In genomic region chr11:95142980-95143575, GRCm38 (mm10) we compare ENCODE assay signal across 9 mouse cellular contexts. TPM values are rescaled to one million over a fixed set of nuclear protein-coding genes. Genes with fewer than 3 reads are reported as not detected.
DNase-seq lines count a peak whose midpoint lies in the region; ATAC-seq and TF ChIP-seq lines count a peak whose summit lies in the region.
"Had no signal": no experiment of that assay in that cellular context is flagged by ENCODE, and none has a peak within 500 bp of the region (broad histone marks: within the 10 kb centered on the region; RNA-seq: fewer than 3 reads in every experiment).

No protein-coding gene starts in this region.

- H3K36me3 ChIP-seq in intestine, postnatal 0 days (ENCODE audit: control insufficient read depth, insufficient read depth): no peaks in the 10 kb centered on the region
- H3K36me3 ChIP-seq in midbrain, embryonic 12.5 days: no peaks in the 10 kb centered on the region

- H3K4me2 ChIP-seq in intestine, postnatal 0 days (replicated peaks; ENCODE audit: low read depth): no peak overlapping the region
- peak overlapping the region; percentile 19 for H3K4me2 ChIP-seq in midbrain, embryonic 12.5 days (replicated peaks)

- DNase-seq in cerebellum, postnatal 36 days: peak; percentile 14 to 21
- DNase-seq in cerebellum, adult 11 months: no peak
- peak; percentile 43 for DNase-seq in right cerebral cortex, postnatal 4 days
- no peak for DNase-seq in right cerebral cortex, postnatal 25 days
- no peak for DNase-seq in layer of hippocampus, adult 2 months (ENCODE audit: low spot score in 2 of 2)
- DNase-seq in frontal cortex, postnatal 25 days (ENCODE audit: low spot score in 2 of 2): no peak

- H3K4me3 ChIP-seq in intestine, postnatal 0 days (ENCODE audit: low read depth, low read length): peak overlapping the region; percentile 15; the same call in 1 of the 2 replicates
- no peak overlapping the region; the same call in 1 of the 2 replicates for H3K4me3 ChIP-seq in midbrain, embryonic 12.5 days
- no peak overlapping the region for H3K4me3 ChIP-seq in layer of hippocampus, adult 2 months

- H3K9ac ChIP-seq in intestine, postnatal 0 days (ENCODE audit: low read depth, low read length): no peak overlapping the region
- H3K9ac ChIP-seq in midbrain, embryonic 12.5 days (replicated peaks): no peak overlapping the region

- H3K4me1 ChIP-seq in intestine, postnatal 0 days (replicated peaks; ENCODE audit: control insufficient read depth, insufficient read depth, low read length): peaks cover 7% of the 10 kb centered on the region; the same call in 1 of the 2 replicates
- H3K4me1 ChIP-seq in midbrain, embryonic 12.5 days: peaks cover 21% of the 10 kb centered on the region

- no peaks in the 10 kb centered on the region for H3K9me3 ChIP-seq in intestine, postnatal 0 days (ENCODE audit: control insufficient read depth)
- no peaks in the 10 kb centered on the region for H3K9me3 ChIP-seq in midbrain, embryonic 12.5 days

- no peak for TF ChIP-seq CTCF in intestine, postnatal 0 days (IDR thresholded peaks at IDR 0.05; ENCODE audit: low read depth)
- TF ChIP-seq CTCF in layer of hippocampus, adult 2 months (conservative IDR thresholded peaks at IDR 0.05): no peak

- no peak for ATAC-seq in intestine, postnatal 0 days
- ATAC-seq in midbrain, embryonic 12.5 days (ENCODE audit: low FRiP score, low read depth): no peak

- peaks cover 96% of the 10 kb centered on the region for H3K27me3 ChIP-seq in intestine, postnatal 0 days (replicated peaks; ENCODE audit: control insufficient read depth, insufficient read depth, low read length)
- H3K27me3 ChIP-seq in midbrain, embryonic 12.5 days: peaks cover 100% of the 10 kb centered on the region

- H3K27ac ChIP-seq in intestine, postnatal 0 days (ENCODE audit: low read depth, low read length): no peak overlapping the region
- no peak overlapping the region for H3K27ac ChIP-seq in midbrain, embryonic 12.5 days (replicated peaks)
- H3K27ac ChIP-seq in layer of hippocampus, adult 2 months: no peak overlapping the region

- 4% methylated on average over 39 of the region's 39 CpGs for WGBS in intestine, postnatal 0 days
- 3% methylated on average over 39 of the region's 39 CpGs for WGBS in midbrain, embryonic 12.5 days

RNA-seq across cellular contexts. Expression of gene Dlx4, which starts 3.0 kb away (rescaled TPM):
- polyA plus RNA-seq in intestine, postnatal 0 days (2015; fragmentation: Nextera tagmentation; extraction: Ambion mirVana): not detected in 2 replicates
- polyA plus RNA-seq in midbrain, embryonic 12.5 days (2016; fragmentation: Nextera tagmentation; extraction: Ambion mirVana): not detected in 2 replicates
- total RNA-seq in layer of hippocampus, adult 2 months (2021): not detected
- polyA plus RNA-seq: neural tube, embryonic 14.5 days had no signal

RNA-seq across cellular contexts. Expression of gene Dlx3, which starts 23.2 kb away (rescaled TPM):
- 0.30 and 0.44 TPM in 2 replicates for polyA plus RNA-seq in intestine, postnatal 0 days (2015; fragmentation: Nextera tagmentation; extraction: Ambion mirVana)
- 0.67 and 0.71 TPM in 2 replicates for polyA plus RNA-seq in midbrain, embryonic 12.5 days (2016; fragmentation: Nextera tagmentation; extraction: Ambion mirVana)
- not detected for total RNA-seq in layer of hippocampus, adult 2 months (2021)
- polyA plus RNA-seq: neural tube, embryonic 14.5 days had no signal

Comparison
In these comparisons a context has a peak if more than half of its experiments do, and no peak if none do; other contexts are left out.
1. DNase-seq: peak in cerebellum, postnatal 36 days (2 of 2) and right cerebral cortex, postnatal 4 days (single experiment); none in cerebellum, adult 11 months (single experiment), right cerebral cortex, postnatal 25 days (single experiment), layer of hippocampus, adult 2 months (0 of 2) and frontal cortex, postnatal 25 days (0 of 2).